ENCODE assay signal across 9 mouse cellular contexts in genomic region chr6:137437902-137438580, GRCm38 (mm10).
DNase-seq lines count a peak whose midpoint lies in the region; ATAC-seq and TF ChIP-seq lines count a peak whose summit lies in the region.
"Had no signal": no experiment of that assay in that cellular context is flagged by ENCODE, and none has a peak within 500 bp of the region (broad histone marks: within the 10 kb centered on the region; RNA-seq: fewer than 3 reads in every experiment).

No protein-coding gene starts in this region.

- TF ChIP-seq CTCF in stomach, postnatal 0 days (IDR thresholded peaks at IDR 0.05; ENCODE audit: low read depth) = no peak

- peaks cover 23% of the 10 kb centered on the region for H3K4me1 ChIP-seq in forebrain, embryonic 13.5 days
- H3K4me1 ChIP-seq in kidney, embryonic 14.5 days (ENCODE audit: control insufficient read depth, insufficient read depth, low read length) = peaks cover 5% of the 10 kb centered on the region; the same call in 1 of the 2 replicates
- H3K4me1 ChIP-seq in midbrain, embryonic 15.5 days = peaks cover 13% of the 10 kb centered on the region; the same call in 1 of the 2 replicates
- no peaks in the 10 kb centered on the region for H3K4me1 ChIP-seq in stomach, postnatal 0 days (replicated peaks; ENCODE audit: control insufficient read depth, insufficient read depth)

- peaks cover 47% of the 10 kb centered on the region for H3K27me3 ChIP-seq in forebrain, embryonic 13.5 days
- no peaks in the 10 kb centered on the region for H3K27me3 ChIP-seq in kidney, embryonic 14.5 days (ENCODE audit: control insufficient read depth, insufficient read depth, low read length)
- H3K27me3 ChIP-seq in midbrain, embryonic 15.5 days (replicated peaks) = no peaks in the 10 kb centered on the region
- no peaks in the 10 kb centered on the region for H3K27me3 ChIP-seq in stomach, postnatal 0 days (ENCODE audit: control insufficient read depth, insufficient read depth, low read length)

- H3K4me2 ChIP-seq in forebrain, embryonic 13.5 days = peak overlapping the region; percentile 30
- H3K4me2 ChIP-seq in kidney, embryonic 14.5 days (replicated peaks; ENCODE audit: low read depth, low read length) = no peak overlapping the region
- no peak overlapping the region for H3K4me2 ChIP-seq in midbrain, embryonic 15.5 days
- H3K4me2 ChIP-seq in stomach, postnatal 0 days (replicated peaks; ENCODE audit: low read depth) = no peak overlapping the region

- no peak overlapping the region for H3K27ac ChIP-seq in forebrain, embryonic 13.5 days
- H3K27ac ChIP-seq in kidney, embryonic 14.5 days (ENCODE audit: low read depth, low read length) = no peak overlapping the region
- H3K27ac ChIP-seq in midbrain, embryonic 15.5 days = no peak overlapping the region; the same call in 1 of the 2 replicates
- no peak overlapping the region for H3K27ac ChIP-seq in stomach, postnatal 0 days (replicated peaks)
- H3K27ac ChIP-seq: heart, embryonic 10.5 days had no signal

- peak; percentile 36 for DNase-seq in brain, embryonic 18.5 days (ENCODE audit: low read depth, low spot score)
- DNase-seq in urinary bladder, adult 18-20 months (ENCODE audit: low spot score in 2 of 2) = no peak
- DNase-seq in thymus, postnatal 10 days (ENCODE audit: low spot score in 2 of 2) = no peak
- DNase-seq in stomach, postnatal 0 days (ENCODE audit: low spot score) = no peak
- no peak for DNase-seq in left cerebral cortex, postnatal 14 days (ENCODE audit: low spot score in 2 of 2)

- TF ChIP-seq EP300 in stomach, postnatal 0 days (optimal IDR thresholded peaks at IDR 0.05) = no peak

- peak; percentile 73 for ATAC-seq in forebrain, embryonic 13.5 days
- peak; percentile 70 for ATAC-seq in kidney, embryonic 14.5 days (ENCODE audit: low FRiP score, low TSS enrichment)
- peak; percentile 71 for ATAC-seq in midbrain, embryonic 15.5 days (replicated peaks)
- no peak for ATAC-seq in stomach, postnatal 0 days (ENCODE audit: low FRiP score, low TSS enrichment)

- intact Hi-C loops in left cerebral cortex, postnatal 14 days (cut with DNase I) = no loop called here

- H3K9me3 ChIP-seq in forebrain, embryonic 13.5 days (replicated peaks) = no peaks in the 10 kb centered on the region
- no peaks in the 10 kb centered on the region for H3K9me3 ChIP-seq in kidney, embryonic 14.5 days (ENCODE audit: control insufficient read depth, low read length)
- no peaks in the 10 kb centered on the region for H3K9me3 ChIP-seq in midbrain, embryonic 15.5 days
- no peaks in the 10 kb centered on the region for H3K9me3 ChIP-seq in stomach, postnatal 0 days (ENCODE audit: control insufficient read depth, low read length)
- H3K9me3 ChIP-seq: heart, embryonic 10.5 days had no signal

- WGBS in forebrain, embryonic 13.5 days = 8% methylated on average over 16 of the region's 16 CpGs
- WGBS in kidney, embryonic 14.5 days = 27% methylated on average over 16 of the region's 16 CpGs
- 14% methylated on average over 16 of the region's 16 CpGs for WGBS in midbrain, embryonic 15.5 days
- 45% methylated on average over 16 of the region's 16 CpGs for WGBS in stomach, postnatal 0 days

- H3K4me3 ChIP-seq in forebrain, embryonic 13.5 days = no peak overlapping the region
- H3K4me3 ChIP-seq in kidney, embryonic 14.5 days (ENCODE audit: low read length) = no peak overlapping the region
- no peak overlapping the region for H3K4me3 ChIP-seq in midbrain, embryonic 15.5 days
- H3K4me3 ChIP-seq in stomach, postnatal 0 days (ENCODE audit: low read depth, low read length) = no peak overlapping the region
- H3K4me3 ChIP-seq: heart, embryonic 10.5 days had no signal

- H3K36me3 ChIP-seq in forebrain, embryonic 13.5 days (ENCODE audit: poor library complexity, severe bottlenecking) = peaks cover 5% of the 10 kb centered on the region; the same call in 1 of the 2 replicates
- H3K36me3 ChIP-seq in kidney, embryonic 14.5 days (ENCODE audit: control insufficient read depth, insufficient read depth, low read length) = no peaks in the 10 kb centered on the region
- H3K36me3 ChIP-seq in midbrain, embryonic 15.5 days (replicated peaks) = peaks cover 5% of the 10 kb centered on the region; the same call in 1 of the 2 replicates
- no peaks in the 10 kb centered on the region for H3K36me3 ChIP-seq in stomach, postnatal 0 days (ENCODE audit: control insufficient read depth, insufficient read depth, low read length)
- H3K36me3 ChIP-seq: heart, embryonic 10.5 days had no signal

- 0 out of 2 replicates have a peak overlapping the region, but pooled peaks have one; percentile 26 for H3K9ac ChIP-seq in forebrain, embryonic 13.5 days
- no peak overlapping the region for H3K9ac ChIP-seq in kidney, embryonic 14.5 days (ENCODE audit: low read depth, low read length)
- H3K9ac ChIP-seq in midbrain, embryonic 15.5 days = no peak overlapping the region
- no peak overlapping the region for H3K9ac ChIP-seq in stomach, postnatal 0 days (ENCODE audit: low read length)
